Mouse (Mus musculus) left cerebral cortex, adult 8-10 months (tissue): ENCODE data around the gene Trim24. TPM values are rescaled to one million over a fixed set of nuclear protein-coding genes. Genes with fewer than 3 reads are reported as not detected.

Experiments
- total RNA-seq, 4 experiments: library from RNA; stranded (reverse); gene quantifications; 2 replicates each; pipeline ENCODE4 v1.2.4; 2022

Trim24 gene
- total RNA-seq, 4 experiments from 2014 or later = 32.1 to 37.3 (median 34.2) TPM

Other genes starting within 250 kb of the Trim24 start
- under 1 TPM in 1 of 4 experiments, not detected in 3; 0.28 TPM for gene Svopl, start 176.2 kb downstream of the Trim24 start, total RNA-seq
- gene Tmem213, start 238.4 kb downstream of the Trim24 start, total RNA-seq = not detected